Comparison of ENCODE assay signal across 10 mouse cellular contexts in genomic region chr8:13538821-13539220, GRCm38 (mm10). TPM values are rescaled to one million over a fixed set of nuclear protein-coding genes. Genes with fewer than 3 reads are reported as not detected.
DNase-seq lines count a peak whose midpoint lies in the region; ATAC-seq lines count a peak whose summit lies in the region.
"Had no signal": no experiment of that assay in that cellular context is flagged by ENCODE, and none has a peak within 500 bp of the region (broad histone marks: within the 10 kb centered on the region; RNA-seq: fewer than 3 reads in every experiment).

No protein-coding gene starts in this region.

- H3K9me3 ChIP-seq in neural tube, embryonic 15.5 days (replicated peaks) = no peaks in the 10 kb centered on the region
- no peaks in the 10 kb centered on the region for H3K9me3 ChIP-seq in intestine, embryonic 14.5 days (ENCODE audit: control insufficient read depth, low read length)

- no peak overlapping the region for H3K4me3 ChIP-seq in neural tube, embryonic 15.5 days (replicated peaks)
- no peak overlapping the region for H3K4me3 ChIP-seq in intestine, embryonic 14.5 days (ENCODE audit: low read depth, low read length)
- H3K4me3 ChIP-seq: limb, embryonic 12.5 days had no signal

- peak; percentile 53; the same call in 1 of the 2 replicates for ATAC-seq in neural tube, embryonic 15.5 days (ENCODE audit: low FRiP score)
- peak; percentile 55; the same call in 1 of the 2 replicates for ATAC-seq in intestine, embryonic 14.5 days (replicated peaks; ENCODE audit: low FRiP score, low TSS enrichment, low read depth)

- H3K27me3 ChIP-seq in neural tube, embryonic 15.5 days (replicated peaks) = no peaks in the 10 kb centered on the region; the same call in 1 of the 2 replicates
- no peaks in the 10 kb centered on the region for H3K27me3 ChIP-seq in intestine, embryonic 14.5 days (replicated peaks; ENCODE audit: control insufficient read depth, insufficient read depth, low read length)
- H3K27me3 ChIP-seq: CH12.LX; limb, embryonic 12.5 days had no signal

- WGBS in neural tube, embryonic 15.5 days = 49% methylated on average over 6 of the region's 6 CpGs
- WGBS in intestine, embryonic 14.5 days = 57% methylated on average over 6 of the region's 6 CpGs

- H3K36me3 ChIP-seq in neural tube, embryonic 15.5 days = no peaks in the 10 kb centered on the region
- H3K36me3 ChIP-seq in intestine, embryonic 14.5 days (ENCODE audit: control insufficient read depth, insufficient read depth, low read length) = no peaks in the 10 kb centered on the region
- H3K36me3 ChIP-seq: limb, embryonic 12.5 days had no signal

- H3K4me1 ChIP-seq in neural tube, embryonic 15.5 days = no peaks in the 10 kb centered on the region
- H3K4me1 ChIP-seq in intestine, embryonic 14.5 days (replicated peaks; ENCODE audit: control insufficient read depth, insufficient read depth, low read length) = no peaks in the 10 kb centered on the region
- H3K4me1 ChIP-seq: limb, embryonic 12.5 days had no signal

- DNase-seq in cerebellum, postnatal 14 days = peak; percentile 67 to 73
- DNase-seq in cerebellum, adult 18-20 months = no peak
- no peak for DNase-seq in neural tube, embryonic 10.5 days (ENCODE audit: extremely low spot score, low spot score)
- no peak for DNase-seq in intestine, embryonic 14.5 days (ENCODE audit: low spot score)
- peak; percentile 88 to 92 for DNase-seq in lung, adult 18-20 months
- no peak for DNase-seq in thymus, postnatal 4 days
- no peak for DNase-seq in thymus, postnatal 0 days (ENCODE audit: low spot score)

- H3K4me2 ChIP-seq in neural tube, embryonic 15.5 days = no peak overlapping the region
- H3K4me2 ChIP-seq in intestine, embryonic 14.5 days (ENCODE audit: low read length) = no peak overlapping the region
- H3K4me2 ChIP-seq: limb, embryonic 12.5 days had no signal

- no peak overlapping the region for H3K9ac ChIP-seq in neural tube, embryonic 15.5 days (replicated peaks)
- no peak overlapping the region for H3K9ac ChIP-seq in intestine, embryonic 14.5 days (ENCODE audit: low read length)
- H3K9ac ChIP-seq: limb, embryonic 12.5 days had no signal

- no peak overlapping the region; the same call in 1 of the 2 replicates for H3K27ac ChIP-seq in neural tube, embryonic 15.5 days (replicated peaks)
- H3K27ac ChIP-seq in intestine, embryonic 14.5 days (ENCODE audit: low read depth) = no peak overlapping the region
- H3K27ac ChIP-seq: limb, embryonic 12.5 days had no signal

RNA-seq across cellular contexts. Expression of gene 1700029H14Rik, which starts 23.4 kb away (rescaled TPM):
- not detected in 2 replicates for polyA plus RNA-seq in neural tube, embryonic 15.5 days (2015; fragmentation: Nextera tagmentation; extraction: Ambion mirVana)
- polyA plus RNA-seq in intestine, embryonic 14.5 days (2014; fragmentation: Nextera tagmentation; extraction: Ambion mirVana) = not detected in 2 replicates
- not detected in 2 replicates for polyA plus RNA-seq in thymus, postnatal 0 days (2015; fragmentation: Nextera tagmentation; extraction: Ambion mirVana)
- polyA plus RNA-seq: limb, embryonic 12.5 days had no signal

RNA-seq across cellular contexts. Expression of gene Gas6, which starts 44.5 kb away (rescaled TPM):
- 59.1 and 88.5 TPM in 2 replicates for polyA plus RNA-seq in neural tube, embryonic 15.5 days (2015; fragmentation: Nextera tagmentation; extraction: Ambion mirVana)
- polyA plus RNA-seq in intestine, embryonic 14.5 days (2014; fragmentation: Nextera tagmentation; extraction: Ambion mirVana) = 28.0 and 28.7 TPM in 2 replicates
- polyA plus RNA-seq in thymus, postnatal 0 days (2015; fragmentation: Nextera tagmentation; extraction: Ambion mirVana) = 169 and 187 TPM in 2 replicates

Comparison
In these comparisons a context has a peak if more than half of its experiments do, and no peak if none do; other contexts are left out.
1. DNase-seq: peak in cerebellum, postnatal 14 days (2 of 2) and lung, adult 18-20 months (2 of 2); none in cerebellum, adult 18-20 months (0 of 2), neural tube, embryonic 10.5 days (single experiment), intestine, embryonic 14.5 days (single experiment), thymus, postnatal 4 days (single experiment) and thymus, postnatal 0 days (single experiment).